Mouse (Mus musculus) mesoderm, embryonic 11.5 days (tissue): Measurements from ENCODE around the gene Fgfr2.
"Not testable (repeated sequence)": the region's sequence is repeated elsewhere in the genome, so short reads cannot be mapped to it uniquely, and the experiment has no call there.

ENCODE experiments used
- DNase-seq: peaks from one replicate; pipeline ENCODE4 v3.0.0-alpha.2; 2012; ENCODE audit warnings: low read depth, low spot score

Fgfr2 gene

DNA sequence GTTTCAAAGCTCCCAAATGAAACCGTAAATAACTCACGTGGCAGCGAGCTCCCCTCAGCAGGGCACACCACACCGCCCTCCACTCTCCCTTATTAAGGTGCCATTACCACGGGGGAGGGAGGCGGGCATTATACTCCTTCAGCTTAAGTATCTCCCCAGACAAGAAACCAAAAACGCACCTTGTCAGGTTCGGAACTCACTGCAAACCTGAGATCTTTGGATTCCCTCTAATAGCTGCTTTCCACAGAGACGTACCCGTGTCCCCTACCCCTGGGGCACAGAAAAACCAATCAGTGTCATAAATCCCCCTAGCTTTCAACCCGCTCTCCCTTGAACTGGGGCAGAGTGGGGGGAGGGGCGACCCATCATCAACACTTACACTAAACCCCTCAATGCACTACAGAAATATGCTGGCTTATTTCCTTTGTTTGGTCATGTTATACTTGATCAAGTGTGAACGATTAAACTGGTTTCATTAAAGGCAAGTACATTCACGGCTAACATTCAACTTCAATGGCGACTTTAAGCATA, 2.9 kb downstream of the Fgfr2 start:
- DNase-seq = peak; percentile 80

DNA sequence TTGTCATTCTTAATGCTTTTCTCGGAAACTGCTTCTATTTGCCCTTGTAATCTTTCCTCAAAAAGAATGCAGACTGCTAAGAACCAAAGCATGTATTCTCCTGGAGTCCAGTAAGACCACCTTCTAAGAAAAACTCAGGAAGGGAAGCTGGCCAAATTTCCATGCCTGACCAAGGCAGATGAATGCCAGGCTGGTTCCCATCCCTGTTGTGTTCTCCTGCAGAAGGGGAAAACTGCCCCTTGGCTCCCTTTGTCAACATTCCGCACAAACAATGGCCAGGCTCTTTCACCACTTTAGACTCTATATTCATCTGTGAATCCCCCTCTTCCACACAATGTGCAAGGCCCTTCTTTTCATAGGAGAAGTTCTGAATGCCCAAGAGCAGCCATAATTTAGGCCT, 5.3 kb downstream of the Fgfr2 start:
- DNase-seq = no peak

GRCm38 (mm10) chr7:133116542-133116941, 6.6 kb downstream of the Fgfr2 start:
- DNase-seq = no peak

GRCm38 (mm10) chr7:133115886-133116285, 7.3 kb downstream of the Fgfr2 start:
- peak; percentile 49 for DNase-seq

GRCm38 (mm10) chr7:133114847-133115470, 8.2 kb downstream of the Fgfr2 start:
- DNase-seq = no peak

- no peak for DNase-seq
These were observed 9.8 kb downstream of the Fgfr2 start for GRCm38 (mm10) chr7:133113185-133113895.

DNA sequence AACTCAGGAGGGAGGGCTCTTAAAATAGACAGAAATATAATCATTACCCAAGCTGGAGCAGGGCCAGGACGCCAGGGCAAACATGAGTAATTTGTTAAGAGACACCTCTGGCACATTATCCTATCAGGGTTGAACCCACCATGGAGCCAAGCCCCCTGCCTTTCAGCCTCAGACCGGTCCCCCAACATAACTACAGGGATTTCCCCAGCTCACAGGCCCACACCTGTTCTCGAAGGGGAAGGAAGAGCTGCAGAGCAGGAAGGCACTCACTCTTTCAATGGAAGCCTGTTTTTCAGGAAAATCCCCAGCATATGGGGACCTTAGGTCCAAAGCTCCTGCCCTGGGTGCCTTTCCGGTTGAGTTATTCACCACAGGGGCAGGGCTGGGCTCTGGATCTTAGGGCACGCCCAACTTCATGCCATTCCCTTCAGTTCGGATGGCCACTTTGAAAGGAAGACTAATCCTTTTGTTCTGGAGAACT, 10.8 kb downstream of the Fgfr2 start:
- peak; percentile 44 for DNase-seq

- no peak for DNase-seq
These were observed 13.7 kb downstream of the Fgfr2 start for GRCm38 (mm10) chr7:133109442-133109841.

DNA sequence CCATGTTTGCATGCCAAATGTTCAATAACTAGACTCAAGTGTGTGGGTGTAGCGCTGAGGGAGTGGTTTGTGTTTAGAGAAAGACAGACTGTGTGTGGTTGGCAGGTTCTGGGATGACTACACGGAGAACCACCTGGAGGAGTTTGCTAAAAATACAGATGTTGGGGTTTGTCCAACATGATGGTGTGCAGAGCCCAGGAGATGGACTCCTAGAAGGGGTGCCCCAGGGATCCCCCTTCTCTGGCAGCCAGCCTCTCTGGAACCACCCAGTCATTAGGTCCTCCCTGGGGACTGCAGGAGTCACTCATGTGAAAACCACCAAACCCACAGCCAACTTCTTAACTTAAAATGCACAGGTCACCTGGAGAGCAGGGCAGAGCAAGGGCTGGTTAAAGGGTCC, 14.5 kb downstream of the Fgfr2 start:
- no peak for DNase-seq

- DNase-seq = no peak
These were observed 20.6 kb downstream of the Fgfr2 start for GRCm38 (mm10) chr7:133102578-133102977.

GRCm38 (mm10) chr7:133101070-133101469, 22.1 kb downstream of the Fgfr2 start:
- no peak for DNase-seq

DNA sequence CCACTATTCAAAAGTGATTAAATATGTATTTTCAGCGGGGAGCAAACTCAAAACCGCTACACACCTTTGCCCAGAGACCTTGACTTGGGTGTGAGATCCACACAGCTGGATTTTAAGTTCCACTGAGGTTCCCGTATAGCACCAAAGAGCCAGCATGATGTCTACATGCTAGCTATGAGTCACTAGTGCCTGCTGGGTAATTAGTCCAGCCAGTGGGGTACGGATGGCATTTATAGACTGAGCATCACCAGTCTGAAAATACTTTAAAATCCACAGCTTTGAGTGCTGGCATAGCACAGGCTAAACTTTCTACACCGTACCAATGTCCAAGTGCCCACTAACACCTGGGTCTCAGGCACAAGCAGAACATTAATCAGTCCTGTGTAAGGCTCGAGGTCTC, 23.0 kb downstream of the Fgfr2 start:
- no peak for DNase-seq

DNA sequence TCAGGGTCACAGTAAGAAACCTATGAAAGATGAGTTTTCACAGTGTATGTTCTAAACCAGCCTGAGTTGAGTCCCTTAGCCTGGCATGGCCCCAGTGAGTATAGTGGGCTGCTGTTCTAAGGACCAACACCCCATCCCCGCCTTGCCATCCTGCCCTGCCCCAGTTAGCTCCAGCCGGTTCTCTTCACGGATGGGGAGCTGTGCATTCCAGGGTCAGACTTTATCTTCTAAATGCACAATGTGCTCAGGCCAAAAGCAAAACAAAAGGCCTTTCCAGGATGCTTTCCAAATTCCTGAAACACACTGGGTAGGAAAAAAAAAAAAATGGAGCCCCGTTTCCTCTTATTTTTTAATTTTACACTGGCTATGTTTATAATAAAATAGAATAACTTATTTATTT, 23.9 kb downstream of the Fgfr2 start:
- no peak for DNase-seq

- no peak for DNase-seq
These were observed 24.9 kb downstream of the Fgfr2 start for GRCm38 (mm10) chr7:133098118-133098793.

- DNase-seq = not testable (repeated sequence)
These were observed 27.5 kb downstream of the Fgfr2 start for GRCm38 (mm10) chr7:133095610-133096009.

DNA sequence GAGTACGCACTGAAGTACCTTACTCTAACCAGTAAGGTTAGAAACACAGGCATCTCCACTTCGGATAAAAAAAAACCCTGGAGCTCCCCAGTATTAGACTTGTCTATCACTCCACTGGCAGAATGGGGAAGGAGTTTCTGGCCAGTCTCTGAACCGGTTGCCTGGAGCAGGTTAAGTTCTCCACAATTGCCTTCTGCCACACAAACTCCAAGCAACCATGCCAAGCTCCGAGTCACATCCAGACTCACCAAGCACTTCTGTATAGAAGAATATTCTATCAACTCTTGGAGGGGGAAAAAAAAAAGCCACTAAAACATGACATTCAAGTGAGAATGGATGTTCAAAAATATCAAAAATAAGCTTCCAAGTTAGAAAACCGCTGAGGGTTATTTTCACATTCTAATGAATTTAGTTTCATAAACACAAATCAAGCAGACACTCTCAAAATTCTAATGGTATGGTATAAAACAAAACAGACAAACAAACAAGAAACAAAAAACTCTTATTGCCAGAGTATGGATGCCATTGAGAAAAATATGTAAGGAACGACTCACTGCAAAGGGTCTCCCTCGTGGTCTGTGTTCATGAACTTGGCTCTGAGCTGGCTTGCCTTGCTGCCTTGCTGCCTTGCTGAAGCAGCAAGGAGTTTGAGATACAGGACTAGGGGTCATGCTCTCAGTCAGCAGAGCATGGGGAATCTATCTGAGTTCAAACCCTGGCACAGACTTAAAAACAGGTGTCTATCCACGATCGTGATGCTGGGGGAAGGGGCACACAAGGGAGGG, 28.2 kb downstream of the Fgfr2 start:
- DNase-seq = no peak

DNA sequence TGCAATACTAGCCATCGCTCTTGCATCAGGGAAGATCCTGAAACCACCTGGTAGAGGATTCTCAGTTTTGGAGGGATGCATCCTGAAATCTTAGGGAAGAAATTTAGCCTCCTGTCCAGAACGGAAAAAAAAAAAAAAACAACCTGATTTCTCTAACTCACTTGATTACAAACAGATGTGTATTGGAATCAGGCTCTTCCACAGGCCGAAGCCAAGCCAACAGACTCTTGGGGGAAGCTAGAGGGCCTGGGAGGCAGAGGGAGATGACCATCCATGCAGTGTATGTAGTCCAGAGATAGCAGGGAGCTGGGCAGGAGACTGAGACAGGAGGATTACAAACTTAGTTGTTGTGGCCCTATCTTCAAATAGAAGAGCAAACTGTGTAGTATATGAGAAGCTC, 29.0 kb downstream of the Fgfr2 start:
- DNase-seq = no peak

DNA sequence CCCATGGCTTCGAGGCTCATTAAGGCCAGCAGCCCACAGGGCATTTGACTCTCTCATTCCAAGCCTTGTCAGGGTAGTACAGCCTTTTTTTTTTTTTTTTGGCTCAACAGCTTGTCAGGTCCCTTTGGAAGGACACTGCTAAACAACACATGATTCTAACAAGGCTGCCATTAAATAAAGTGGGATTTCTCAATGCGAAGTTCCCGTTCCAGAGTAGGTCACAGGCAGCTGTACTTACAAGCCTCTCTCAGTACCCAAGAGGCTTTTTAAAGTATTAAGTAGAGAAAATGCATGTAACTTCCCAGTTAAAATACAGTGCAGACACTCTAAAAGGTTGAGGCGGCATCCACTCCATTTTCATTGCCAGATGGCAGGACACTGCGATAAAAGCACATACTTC, 29.4 kb downstream of the Fgfr2 start:
- DNase-seq = no peak

GRCm38 (mm10) chr7:133090641-133091040, 32.5 kb downstream of the Fgfr2 start:
- DNase-seq = no peak

- no peak for DNase-seq
These were observed 33.4 kb downstream of the Fgfr2 start for GRCm38 (mm10) chr7:133089621-133090260.

DNA sequence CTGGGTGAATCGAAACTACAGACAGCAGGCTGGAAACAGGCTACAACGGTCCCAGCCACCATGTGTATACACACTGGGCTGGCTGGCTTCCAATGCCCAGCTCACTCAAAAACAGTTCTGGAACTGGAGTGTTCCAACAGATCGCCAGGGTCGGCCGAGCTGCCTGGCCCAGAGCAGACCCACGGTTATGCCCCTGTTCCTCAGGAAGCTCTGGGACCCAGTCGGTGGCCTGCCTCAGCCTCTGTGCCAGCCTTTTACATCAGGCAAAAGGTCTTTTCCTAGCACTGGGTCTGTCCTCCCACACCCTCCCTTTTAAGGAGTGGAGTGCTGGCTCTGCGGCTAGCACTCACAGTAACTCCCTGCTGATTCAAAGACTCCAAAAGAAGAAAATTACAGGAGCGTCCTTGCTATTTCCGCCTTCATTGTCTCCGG, 34.3 kb downstream of the Fgfr2 start:
- DNase-seq = no peak
